Mouse (Mus musculus) T-helper 1 cell (primary cell): ENCODE measurements around the gene Vmn1r166.
"Not testable (repeated sequence)": the region's sequence is repeated elsewhere in the genome, so short reads cannot be mapped to it uniquely, and the experiment has no call there.

Experiments
- in situ Hi-C: fragments of 300-600 bp; cut with MboI, MseI; formaldehyde crosslinking; loops from one replicate; pipeline ENCODE4 v1.15.1; 2025; ENCODE audit warnings: high pct_unique_total_duplicates

Vmn1r166 gene

DNA sequence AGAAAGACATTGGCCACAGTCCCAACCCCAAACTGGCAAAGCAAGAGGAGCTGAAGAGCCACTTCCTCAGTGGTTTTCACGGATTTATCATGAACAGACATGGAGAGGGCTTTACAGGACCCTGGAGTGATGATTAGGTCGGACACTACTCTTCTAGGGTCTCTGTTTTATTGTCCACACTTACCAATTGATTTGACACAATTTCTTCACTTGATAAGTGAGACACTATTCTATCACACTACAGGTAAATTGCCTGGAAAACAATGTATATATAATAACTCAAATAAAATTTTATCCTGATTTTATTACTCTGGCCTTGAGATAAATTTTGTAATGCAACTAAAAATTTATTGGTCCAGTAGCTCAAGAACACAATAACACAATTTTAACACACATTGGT, at the start of gene Vmn1r166:
Gene Vmn1r166 (minus strand): TSS at position 101 of the 400 bp plus-strand sequence.
- in situ Hi-C loops, result not testable (repeated sequence)

DNA sequence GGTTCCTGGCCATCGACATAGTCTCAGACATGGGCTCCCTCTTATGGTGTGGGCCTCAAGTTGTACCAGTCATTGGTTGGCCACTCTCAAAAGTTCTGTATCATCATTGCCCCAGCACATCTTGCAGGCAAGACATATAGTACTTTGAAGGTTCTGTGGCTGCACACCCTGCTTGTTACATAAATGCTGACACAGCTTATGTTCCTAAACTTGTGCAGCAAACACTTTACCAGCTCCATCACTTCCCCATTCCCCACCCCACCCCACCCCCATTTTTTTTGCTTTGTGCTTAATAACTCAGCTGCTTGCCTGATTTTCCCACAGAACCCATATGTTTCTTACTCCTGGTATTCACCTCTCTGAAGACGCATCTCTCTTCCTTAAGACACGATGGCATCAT, 49.4 kb upstream of the Vmn1r166 start, which contains the start of gene Nlrp4e:
Gene Nlrp4e (plus strand): TSS at position 301 of the 400 bp plus-strand sequence.
- in situ Hi-C loops, result loop anchor here (25.0 kb wide), 2 partner anchors 1389 to 1839 kb away; partner anchors contain the start of gene Gm5891

- in situ Hi-C loops, result not testable (repeated sequence)
Measured at GRCm38 (mm10) chr7:23278800-23279199, 27.3 kb upstream of the Vmn1r166 start, which contains the start of gene Gm6902. Gene Gm6902 (minus strand): TSS chr7:23278900.

GRCm38 (mm10) chr7:23217032-23217431, 34.5 kb downstream of the Vmn1r166 start, which contains the start of gene Vmn1r165:
Gene Vmn1r165 (plus strand): TSS chr7:23217332.
- in situ Hi-C loops, result not testable (repeated sequence)
